Mouse (Mus musculus) stomach, embryonic 14.5 days (tissue): ENCODE results near the gene Ccr7. TPM values are rescaled to one million over a fixed set of nuclear protein-coding genes. Genes with fewer than 3 reads are reported as not detected.

Experiments used
- ATAC-seq: fragments of 200-750 bp; cut with Nextera tagmentation; 2 replicates; pipeline ENCODE4 v1.8.0; 2017; ENCODE audit warnings: low read depth, moderate TSS enrichment; ENCODE audit not compliant: insufficient number of reproducible peaks, insufficient read depth, low FRiP score
- H3K27ac ChIP-seq: fragments of 300-500 bp; sonication (generic); 2 replicates; pipeline ENCODE4 v1.5.1; 2014; ENCODE audit warnings: mild to moderate bottlenecking, low read length, moderate library complexity, mixed read lengths
- H3K27me3 ChIP-seq: fragments of 300-500 bp; sonication (generic); 2 replicates; pipeline ENCODE4 v1.6.1; 2014; ENCODE audit warnings: low read length, control low read depth, mixed read lengths; ENCODE audit not compliant: control insufficient read depth, insufficient read depth
- H3K36me3 ChIP-seq: fragments of 300-500 bp; sonication (generic); 2 replicates; pipeline ENCODE4 v1.6.1; 2014; ENCODE audit warnings: mild to moderate bottlenecking, control low read depth, low read length, moderate library complexity, mixed read lengths; ENCODE audit not compliant: control insufficient read depth, insufficient read depth
- H3K4me1 ChIP-seq: fragments of 300-500 bp; sonication (generic); 2 replicates; pipeline ENCODE4 v1.6.1; 2014; ENCODE audit warnings: low read length, control low read depth, mixed read lengths; ENCODE audit not compliant: control insufficient read depth, insufficient read depth
- H3K4me2 ChIP-seq: fragments of 300-500 bp; sonication (generic); replicated peaks from 2 replicates; pipeline ENCODE4 v1.6.1; 2014; ENCODE audit warnings: low read depth, low read length, control low read depth
- H3K4me3 ChIP-seq: fragments of 300-500 bp; sonication (generic); 2 replicates; pipeline ENCODE4 v1.5.1; 2014; ENCODE audit warnings: low read depth, low read length, control low read depth
- H3K9ac ChIP-seq: fragments of 300-500 bp; sonication (generic); replicated peaks from 2 replicates; pipeline ENCODE4 v1.6.1; 2014; ENCODE audit warnings: low read depth, mild to moderate bottlenecking, control low read depth, low read length, moderate library complexity, mixed read lengths
- H3K9me3 ChIP-seq: fragments of 300-500 bp; sonication (generic); 2 replicates; pipeline ENCODE4 v1.6.1; 2016; ENCODE audit warnings: low read depth, low read length, control low read depth; ENCODE audit not compliant: control insufficient read depth
- WGBS: fragments of 180-500 bp; shearing (Covaris S2); extraction: QIAGEN DNeasy Blood & Tissue Kit; methylation state at CpG from one replicate; pipeline ENCODE4 v1.1.7; 2014; 5-methylcytosine and 5-hydroxymethylcytosine counted together
- polyA plus RNA-seq: library from polyadenylated mRNA; unstranded; fragments of >200 nt; fragmentation: Nextera tagmentation; extraction: Ambion mirVana; gene quantifications from 2 replicates; pipeline ENCODE4 v1.2.1, GENCODE M21; 2014

Gene Ccr7
- polyA plus RNA-seq, 1 experiment from 2014 or later = 0.52 TPM

DNA sequence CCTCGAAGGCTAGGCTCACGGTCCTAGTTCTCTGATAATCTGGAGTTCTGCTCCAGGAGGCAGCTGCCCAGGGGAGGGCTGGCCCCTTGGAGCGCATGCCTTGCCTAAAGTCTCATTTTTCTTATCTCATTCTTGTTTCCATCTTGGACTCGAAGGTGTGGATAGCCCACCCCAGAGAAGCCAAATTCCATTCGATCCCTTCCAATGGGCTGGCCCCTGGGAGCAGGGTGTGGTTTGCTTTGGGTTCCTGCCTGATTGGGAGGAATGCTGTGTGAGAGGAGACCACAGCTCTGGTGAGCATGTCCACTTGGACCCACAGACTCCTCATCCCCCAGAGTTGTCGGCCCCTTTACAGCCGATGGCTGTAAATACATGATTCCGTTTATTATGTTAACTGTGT lies 53.2 kb downstream of the Ccr7 start:
- Histone ChIP-seq H3K9ac (no peak overlapping the region), H3K4me1 (peaks cover 13% of the 10 kb centered on the region; the same call in 1 of the 2 replicates), H3K9me3 (no peaks in the 10 kb centered on the region), H3K27ac (no peak overlapping the region), H3K4me3 (no peak overlapping the region), H3K36me3 (no peaks in the 10 kb centered on the region), H3K27me3 (no peaks in the 10 kb centered on the region), H3K4me2 (no peak overlapping the region)
- ATAC-seq = no peak
- WGBS = 61% methylated on average over 8 of the region's 8 CpGs

DNA sequence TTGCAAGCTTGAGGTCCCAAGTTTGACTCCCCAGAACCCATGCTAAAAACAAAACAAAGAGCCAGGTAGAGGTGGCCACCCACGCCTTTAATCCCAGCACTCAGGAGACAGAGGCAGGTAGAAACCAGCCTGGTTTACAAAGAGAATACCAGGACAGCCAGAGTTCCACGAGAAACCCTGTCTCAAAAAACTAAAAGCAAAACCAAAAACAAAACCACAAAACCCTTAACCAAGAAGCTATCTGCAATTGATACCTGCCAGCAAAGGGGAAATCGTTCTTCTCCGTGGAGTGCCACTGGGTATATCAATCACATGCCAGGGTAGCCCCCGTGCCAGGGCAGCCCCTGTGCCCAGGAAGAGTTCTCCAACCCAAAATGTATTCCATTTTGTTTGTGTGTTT lies 54.7 kb downstream of the Ccr7 start:
- Histone ChIP-seq H3K27ac (no peak overlapping the region), H3K36me3 (no peaks in the 10 kb centered on the region), H3K4me1 (0 out of 2 replicates have a peak, but pooled peaks cover 3% of the 10 kb centered on the region), H3K9ac (no peak overlapping the region), H3K27me3 (no peaks in the 10 kb centered on the region), H3K9me3 (no peaks in the 10 kb centered on the region), H3K4me3 (no peak overlapping the region), H3K4me2 (no peak overlapping the region)
- WGBS = 78% methylated on average over 5 of the region's 5 CpGs
- ATAC-seq = no peak

GRCm38 (mm10) chr11:99099516-99099915 lies 55.4 kb downstream of the Ccr7 start:
- H3K27ac ChIP-seq = no peak overlapping the region
- 81% methylated on average over 7 of the region's 7 CpGs for WGBS
- no peaks in the 10 kb centered on the region; the same call in 1 of the 2 replicates for H3K9me3 ChIP-seq

DNA sequence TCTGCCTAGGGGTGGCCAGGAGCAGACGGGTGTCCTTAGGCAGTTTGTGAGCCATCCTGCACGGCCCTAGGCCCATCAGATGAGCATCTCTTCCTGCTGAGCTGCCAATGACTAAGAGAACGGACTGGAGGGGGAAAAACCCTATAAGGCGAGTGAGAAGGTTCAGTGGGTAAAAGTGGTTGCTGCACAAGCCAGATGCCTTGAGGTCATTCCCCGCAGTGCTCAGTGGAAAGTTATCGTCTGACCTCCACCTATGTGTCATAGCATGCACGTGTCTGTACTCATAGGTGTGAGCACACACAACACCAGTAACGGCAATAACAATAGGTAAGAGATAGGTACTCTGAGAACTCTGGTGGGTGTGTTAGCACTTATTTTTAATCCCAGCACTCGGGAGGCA lies 56.0 kb downstream of the Ccr7 start:
- Histone ChIP-seq H3K4me2 (no peak overlapping the region), H3K4me3 (no peak overlapping the region), H3K9me3 (no peaks in the 10 kb centered on the region; the same call in 1 of the 2 replicates), H3K27ac (no peak overlapping the region), H3K4me1 (0 out of 2 replicates have a peak, but pooled peaks cover 3% of the 10 kb centered on the region), H3K27me3 (no peaks in the 10 kb centered on the region), H3K9ac (no peak overlapping the region), H3K36me3 (no peaks in the 10 kb centered on the region)
- no peak for ATAC-seq
- 90% methylated on average over 9 of the region's 9 CpGs for WGBS

More at GRCm38 (mm10) chr11:99099516-99099915, 55.4 kb downstream of the Ccr7 start:
- no peaks in the 10 kb centered on the region for H3K27me3 ChIP-seq
- 0 out of 2 replicates have a peak, but pooled peaks cover 3% of the 10 kb centered on the region for H3K4me1 ChIP-seq
- no peak for ATAC-seq
- no peak overlapping the region for H3K4me2 ChIP-seq
- H3K9ac ChIP-seq = no peak overlapping the region
- H3K36me3 ChIP-seq = no peaks in the 10 kb centered on the region
- H3K4me3 ChIP-seq = no peak overlapping the region

DNA sequence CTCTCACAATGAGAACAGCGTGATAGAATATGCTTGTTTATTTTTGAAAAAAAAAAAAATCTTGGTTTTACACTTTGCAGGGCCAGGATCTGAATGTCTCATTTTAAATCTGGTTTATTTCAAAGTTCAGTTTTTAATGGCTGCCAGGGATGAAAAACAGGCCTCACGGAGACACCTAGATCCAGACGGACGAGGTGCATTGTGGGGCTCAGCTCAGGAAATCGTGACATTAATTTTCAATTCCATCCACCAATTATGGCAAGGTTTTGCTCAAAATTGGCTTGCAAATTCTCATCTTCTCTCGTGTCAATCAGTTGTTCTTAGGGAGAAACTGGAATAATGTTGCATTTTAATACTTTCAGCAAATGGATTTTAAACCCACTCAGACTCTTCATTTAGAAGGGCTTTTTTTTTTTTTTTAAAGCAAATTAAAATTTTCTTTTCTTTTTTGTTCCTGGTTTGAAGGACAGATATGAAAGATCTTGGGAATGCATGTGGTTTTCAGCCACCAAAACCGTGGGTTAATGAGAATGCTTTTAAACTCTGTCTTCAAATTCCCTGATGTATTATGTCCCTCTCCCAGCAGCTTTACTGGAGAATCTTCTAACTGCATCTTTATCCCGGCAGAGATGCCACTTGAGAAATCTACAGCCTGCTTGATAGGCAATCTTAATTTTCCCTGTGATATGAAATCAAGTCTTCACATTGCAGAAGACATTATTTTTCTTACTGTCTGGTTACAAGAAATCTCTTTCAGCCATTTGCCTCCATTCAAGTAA lies 57.7 kb downstream of the Ccr7 start:
- 0 out of 2 replicates have a peak, but pooled peaks cover 3% of the 10 kb centered on the region for H3K4me1 ChIP-seq
- H3K9me3 ChIP-seq = no peaks in the 10 kb centered on the region; the same call in 1 of the 2 replicates
- H3K4me2 ChIP-seq = no peak overlapping the region
- no peak overlapping the region for H3K9ac ChIP-seq
- WGBS = 58% methylated on average over 8 of the region's 8 CpGs
- H3K27me3 ChIP-seq = no peaks in the 10 kb centered on the region
- H3K27ac ChIP-seq = no peak overlapping the region
- H3K36me3 ChIP-seq = no peaks in the 10 kb centered on the region
- ATAC-seq = no peak
- H3K4me3 ChIP-seq = no peak overlapping the region

- WGBS = 70% methylated on average over 4 of the region's 4 CpGs
- H3K36me3 ChIP-seq = no peaks in the 10 kb centered on the region
Observed at GRCm38 (mm10) chr11:99096417-99096816, 58.5 kb downstream of the Ccr7 start.

DNA sequence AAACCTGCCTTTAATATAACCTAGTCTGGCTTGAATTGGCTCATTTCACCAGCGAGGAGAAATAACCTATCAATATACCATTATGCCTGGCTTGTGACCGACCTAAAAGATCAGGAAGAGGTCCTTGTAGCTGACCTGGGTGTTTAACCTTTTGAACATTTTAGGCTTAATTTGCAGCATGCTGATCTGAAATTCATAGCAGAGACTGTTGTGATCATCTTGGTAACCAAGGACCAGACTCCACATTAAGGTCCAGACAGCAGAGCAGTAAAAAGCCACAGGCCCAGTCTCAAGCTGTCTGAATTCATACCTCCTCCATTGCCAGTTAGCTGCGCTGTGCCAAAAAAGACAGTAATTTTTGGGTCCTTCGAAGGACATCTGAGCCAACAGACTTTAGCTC lies 59.1 kb downstream of the Ccr7 start:
- no peak for ATAC-seq
- 71% methylated on average over 4 of the region's 4 CpGs for WGBS
- Histone ChIP-seq H3K36me3 (no peaks in the 10 kb centered on the region), H3K27ac (no peak overlapping the region), H3K4me2 (no peak overlapping the region), H3K27me3 (no peaks in the 10 kb centered on the region), H3K9me3 (no peaks in the 10 kb centered on the region; the same call in 1 of the 2 replicates), H3K4me3 (no peak overlapping the region), H3K9ac (no peak overlapping the region), H3K4me1 (peaks cover 3% of the 10 kb centered on the region; the same call in 1 of the 2 replicates)

More at GRCm38 (mm10) chr11:99096417-99096816, 58.5 kb downstream of the Ccr7 start:
- Histone ChIP-seq H3K4me3 (no peak overlapping the region), H3K27me3 (no peaks in the 10 kb centered on the region), H3K27ac (no peak overlapping the region; the same call in 1 of the 2 replicates), H3K9ac (no peak overlapping the region), H3K4me1 (peaks cover 3% of the 10 kb centered on the region; the same call in 1 of the 2 replicates), H3K9me3 (no peaks in the 10 kb centered on the region; the same call in 1 of the 2 replicates), H3K4me2 (no peak overlapping the region)
- no peak for ATAC-seq

DNA sequence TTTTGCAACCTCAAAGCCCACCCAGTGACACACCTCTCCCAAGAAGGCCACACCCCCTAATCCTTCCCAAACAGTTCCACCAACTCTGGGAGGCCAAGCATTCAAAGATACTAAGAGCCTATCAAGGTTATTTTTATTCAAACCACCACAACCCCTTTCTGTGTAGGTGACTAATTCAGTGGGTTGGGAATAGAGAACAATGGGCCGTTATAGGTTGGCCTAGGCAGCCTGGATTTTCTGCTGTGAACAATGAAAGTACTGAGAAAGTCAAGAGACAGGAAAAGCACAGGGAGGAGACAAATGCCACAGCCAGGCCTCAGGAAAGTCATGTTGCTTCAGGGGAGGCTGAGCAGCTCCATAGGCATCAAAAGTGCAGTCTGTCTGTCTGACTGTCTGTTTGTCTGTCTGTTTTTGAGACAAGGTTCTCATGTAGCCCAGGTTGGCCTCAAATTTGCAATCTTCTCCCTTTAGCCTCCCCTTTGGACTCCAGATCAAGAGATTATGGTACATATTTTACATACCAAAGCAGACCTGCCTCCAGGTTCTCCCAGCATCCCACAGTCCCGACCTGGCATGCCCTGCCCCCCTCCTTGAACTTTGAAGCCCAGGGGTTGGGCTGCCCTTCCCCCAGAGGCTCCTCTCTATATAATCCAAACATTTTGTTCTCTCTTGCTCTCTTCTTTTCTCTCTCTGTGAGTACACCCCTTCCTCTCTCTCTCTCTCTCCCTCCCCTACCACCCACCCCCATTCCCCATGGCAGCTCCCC lies 59.8 kb downstream of the Ccr7 start:
- Histone ChIP-seq H3K36me3 (no peaks in the 10 kb centered on the region), H3K4me2 (no peak overlapping the region), H3K9ac (no peak overlapping the region), H3K4me3 (no peak overlapping the region), H3K4me1 (peaks cover 3% of the 10 kb centered on the region; the same call in 1 of the 2 replicates), H3K27me3 (no peaks in the 10 kb centered on the region), H3K27ac (peak overlapping the region; percentile 34; the same call in 1 of the 2 replicates), H3K9me3 (no peaks in the 10 kb centered on the region; the same call in 1 of the 2 replicates)
- WGBS = 43% methylated on average over 2 of the region's 2 CpGs
- no peak for ATAC-seq
